Mouse (Mus musculus) CH12.LX (cell line): ENCODE data around the gene Alk.

Experiments
- CHD2 ChIP-seq: IDR thresholded peaks from 2 replicates; pipeline ENCODE4 v1.6.1; 2011; ENCODE audit warnings: low read length, improper control_type of control experiment
- CTCF ChIP-seq, 2 experiments: IDR thresholded peaks in 1 of 2; conservative IDR thresholded peaks in 1 of 2; 2 replicates each; pipeline ENCODE4 v1.5.1; 2011 to 2012; ENCODE audit warnings: low read depth in 2 of 2, low read length in 2 of 2, improper control_type of control experiment in 1 of 2, inconsistent platforms in 1 of 2, mild to moderate bottlenecking in 1 of 2, moderate library complexity in 1 of 2
- ELF1 ChIP-seq: IDR thresholded peaks from 2 replicates; pipeline ENCODE4 v1.6.1; 2014; ENCODE audit warnings: low read depth, mild to moderate bottlenecking, inconsistent platforms, low read length, improper control_type of control experiment
- EP300 ChIP-seq: IDR thresholded peaks from 2 replicates; pipeline ENCODE4 v1.6.1; 2011; ENCODE audit warnings: low read length, improper control_type of control experiment
- ETS1 ChIP-seq: conservative IDR thresholded peaks from 2 replicates; pipeline ENCODE4 v1.6.1; 2012; ENCODE audit warnings: low read depth, mild to moderate bottlenecking, inconsistent platforms, low read length, improper control_type of control experiment, moderate library complexity
- GABPA ChIP-seq: IDR thresholded peaks from 2 replicates; pipeline ENCODE4 v1.6.1; 2012; ENCODE audit warnings: low read depth, low read length, improper control_type of control experiment, inconsistent platforms; ENCODE audit not compliant: insufficient replicate concordance
- POLR2A ChIP-seq: IDR thresholded peaks from 2 replicates; pipeline ENCODE4 v1.6.1; 2011; ENCODE audit warnings: low read depth, mild to moderate bottlenecking, improper control_type of control experiment, low read length
- POLR2AphosphoS2 ChIP-seq: IDR thresholded peaks from 2 replicates; pipeline ENCODE4 v1.6.1; 2011; ENCODE audit warnings: low read depth, low read length, improper control_type of control experiment
- RCOR1 ChIP-seq: conservative IDR thresholded peaks from 2 replicates; pipeline ENCODE4 v1.6.1; 2012; ENCODE audit warnings: low read depth, mild to moderate bottlenecking, inconsistent platforms, low read length, improper control_type of control experiment
- ZC3H11A ChIP-seq: IDR thresholded peaks from 2 replicates; pipeline ENCODE4 v1.6.1; 2012; ENCODE audit warnings: low read depth, mild to moderate bottlenecking, inconsistent platforms, low read length, improper control_type of control experiment
- ZNF384 ChIP-seq: IDR thresholded peaks from 2 replicates; pipeline ENCODE4 v1.6.1; 2012; ENCODE audit warnings: low read depth, low read length, improper control_type of control experiment, inconsistent platforms

DNA sequence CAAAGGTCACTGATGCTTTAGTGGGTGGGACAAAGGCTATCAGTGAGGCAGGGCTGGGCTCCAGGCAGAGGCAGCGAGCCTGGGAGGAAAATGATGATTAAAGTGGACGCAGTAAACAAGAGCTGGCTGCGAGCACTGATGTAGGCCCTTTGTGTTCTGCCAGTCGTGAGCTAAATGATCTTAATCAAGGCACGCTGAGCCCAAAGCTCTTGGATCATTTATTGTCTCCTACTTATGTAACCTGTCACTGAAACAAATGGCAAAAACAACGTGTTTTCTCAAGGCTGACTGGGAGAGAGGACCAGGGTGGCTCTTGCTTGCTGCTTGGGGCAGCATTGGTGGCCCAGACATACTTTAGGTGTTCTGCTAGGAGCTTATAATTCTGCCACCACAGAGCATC lies 663.0 kb downstream of the Alk start:
- TF ChIP-seq GABPA, result no peak
- TF ChIP-seq ZNF384, result no peak
- TF ChIP-seq ZC3H11A, result no peak
- no peak for TF ChIP-seq EP300
- no peak for TF ChIP-seq CTCF (conservative IDR thresholded peaks at IDR 0.05 in 1 of 2, IDR thresholded peaks at IDR 0.05 in 1 of 2; ENCODE audit: low read depth in 2 of 2, low read length in 2 of 2)
- TF ChIP-seq CHD2, result no peak
- no peak for TF ChIP-seq ETS1
- TF ChIP-seq ELF1, result no peak
- TF ChIP-seq POLR2AphosphoS2, result no peak
- no peak for TF ChIP-seq POLR2A
- TF ChIP-seq RCOR1, result no peak
